Comparison of ENCODE assay signal across 1 mouse cellular context in genomic region chr7:15954436-15954835, GRCm38 (mm10).
TF ChIP-seq lines count a peak whose summit lies in the region.

No protein-coding gene starts in this region.

TF ChIP-seq in MEL, 35 proteins besides CTCF, POLR2A, EP300 and RAD21 (continued from another document):
- TF ChIP-seq KAT2A (conservative IDR thresholded peaks at IDR 0.05; ENCODE audit: low read depth, low read length) (no peak), MYB (IDR thresholded peaks at IDR 0.05; ENCODE audit: low read depth, low read length) (peak; percentile 37; the same call in 1 of the 2 replicates), MAFK (IDR thresholded peaks at IDR 0.05; ENCODE audit: borderline replicate concordance, low read depth, low read length) (0 out of 2 replicates have a peak, but pooled peaks have one; percentile 25), ZNF384 (IDR thresholded peaks at IDR 0.05; ENCODE audit: low read depth, low read length) (no peak), TAL1 (IDR thresholded peaks at IDR 0.05; ENCODE audit: low read length) (peak; percentile 47; the same call in 1 of the 2 replicates), JUND (IDR thresholded peaks at IDR 0.05; ENCODE audit: low read depth, low read length) (no peak), USF1 (IDR thresholded peaks at IDR 0.05; ENCODE audit: low read depth, low read length) (peak; percentile 46; the same call in 1 of the 2 replicates), GATA1 (IDR thresholded peaks at IDR 0.05; ENCODE audit: low read depth, low read length) (peak; percentile 70), NELFE (IDR thresholded peaks at IDR 0.05; ENCODE audit: low read depth, low read length) (peak; percentile 29; the same call in 1 of the 2 replicates), SIN3A (IDR thresholded peaks at IDR 0.05; ENCODE audit: low read length) (no peak; the same call in 1 of the 2 replicates), MYC (IDR thresholded peaks at IDR 0.05; ENCODE audit: low read depth, low read length) (0 out of 2 replicates have a peak, but pooled peaks have one; percentile 60), POLR2AphosphoS5 (IDR thresholded peaks at IDR 0.05; ENCODE audit: borderline replicate concordance, low read depth, low read length) (no peak), CHD1 (IDR thresholded peaks at IDR 0.05; ENCODE audit: low read depth, low read length) (no peak), MXI1 (IDR thresholded peaks at IDR 0.05; ENCODE audit: low read depth, low read length) (peak; percentile 69), TCF12 (IDR thresholded peaks at IDR 0.05; ENCODE audit: low read depth, low read length) (0 out of 2 replicates have a peak, but pooled peaks have one; percentile 54), ELF1 (IDR thresholded peaks at IDR 0.05; ENCODE audit: low read depth, low read length) (no peak)
